Mouse (Mus musculus) frontal cortex, adult 2 months (tissue): Measurements from ENCODE around the gene Chrna4. TPM values are rescaled to one million over a fixed set of nuclear protein-coding genes. Genes with fewer than 3 reads are reported as not detected.

ENCODE experiments used
- polyA plus RNA-seq: library from polyadenylated mRNA; depleted of rRNA; stranded (reverse); fragments of >200 nt; gene quantifications from 2 replicates; pipeline ENCODE4 v1.2.3, GENCODE M21; 2012; rRNA removed

The Chrna4 gene
- polyA plus RNA-seq, 1 experiment, result 13.7 TPM

Other genes with a start within 250 kb of the Chrna4 start
- 43.1 and 45.7 TPM in 2 replicates for gene Ythdf1, start 122.6 kb downstream of the Chrna4 start, polyA plus RNA-seq
- gene Birc7, start 114.5 kb downstream of the Chrna4 start, polyA plus RNA-seq, result 0.08 and 0.42 TPM in 2 replicates
- 74.4 and 84.5 TPM in 2 replicates for gene Nkain4, start 88.8 kb downstream of the Chrna4 start, polyA plus RNA-seq
- 127 and 143 TPM in 2 replicates for gene Arfgap1, start 76.3 kb downstream of the Chrna4 start, polyA plus RNA-seq
- gene Col20a1, start 57.0 kb downstream of the Chrna4 start, polyA plus RNA-seq, result 4.1 TPM in 2 replicates
- gene Kcnq2, start 91.8 kb upstream of the Chrna4 start, polyA plus RNA-seq, result 167 and 170 TPM in 2 replicates
- 939 and 990 TPM in 2 replicates for gene Eef1a2, start 113.5 kb upstream of the Chrna4 start, polyA plus RNA-seq
- 117 and 142 TPM in 2 replicates for gene Ppdpf, start 143.7 kb upstream of the Chrna4 start, polyA plus RNA-seq
- gene Ptk6, start 159.2 kb upstream of the Chrna4 start, polyA plus RNA-seq, result 0.04 and 0.08 TPM in 2 replicates
- gene Srms, start 169.6 kb upstream of the Chrna4 start, polyA plus RNA-seq, result 0.44 and 0.50 TPM in 2 replicates
- gene Fndc11, start 176.5 kb upstream of the Chrna4 start, polyA plus RNA-seq, result 0.13 and 0.14 TPM in 2 replicates
- gene Helz2, start 198.5 kb upstream of the Chrna4 start, polyA plus RNA-seq, result 3.0 TPM in 2 replicates
- 20.8 and 21.7 TPM in 2 replicates for gene Gmeb2, start 244.5 kb upstream of the Chrna4 start, polyA plus RNA-seq